Mouse (Mus musculus): ENCODE data around the gene Cubn. TPM values are rescaled to one million over a fixed set of nuclear protein-coding genes. Genes with fewer than 3 reads are reported as not detected.

Cubn gene
- total and polyA plus RNA-seq, 3 experiments: 0.03 TPM; not detected in 2

DNA sequence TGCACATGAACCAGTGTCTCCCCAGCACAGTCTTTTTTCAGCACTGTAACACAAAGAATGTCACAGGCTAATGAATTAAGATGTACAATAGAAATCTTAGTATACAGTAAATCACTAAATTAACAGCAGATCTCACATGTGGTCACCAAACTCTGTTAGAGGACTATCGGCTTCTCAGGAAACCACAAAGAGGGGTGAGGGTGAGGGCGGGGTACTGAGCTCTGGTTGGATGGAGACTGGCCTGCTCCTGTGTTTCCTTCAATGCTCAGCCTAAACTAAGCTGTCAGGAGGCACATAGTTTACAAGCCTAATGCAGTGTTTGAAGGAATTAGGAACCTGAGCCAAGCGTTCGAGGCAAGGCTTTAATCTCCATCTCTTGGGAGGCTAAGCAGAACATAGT is 228.5 kb downstream of the Cubn start:
- H3K27me3 ChIP-seq (ENCODE audit: control insufficient read depth in 1 of 2, insufficient read depth in 2 of 2, low read length in 2 of 2): no peaks in the 10 kb centered on the region
- peaks cover 4 to 7% of the 10 kb centered on the region in 2 experiments for H3K36me3 ChIP-seq (ENCODE audit: control insufficient read depth in 1 of 2, insufficient read depth in 2 of 2, low read length in 2 of 2)
- H3K27ac ChIP-seq (ENCODE audit: control insufficient read depth, low read depth, low read length): no peak overlapping the region

DNA sequence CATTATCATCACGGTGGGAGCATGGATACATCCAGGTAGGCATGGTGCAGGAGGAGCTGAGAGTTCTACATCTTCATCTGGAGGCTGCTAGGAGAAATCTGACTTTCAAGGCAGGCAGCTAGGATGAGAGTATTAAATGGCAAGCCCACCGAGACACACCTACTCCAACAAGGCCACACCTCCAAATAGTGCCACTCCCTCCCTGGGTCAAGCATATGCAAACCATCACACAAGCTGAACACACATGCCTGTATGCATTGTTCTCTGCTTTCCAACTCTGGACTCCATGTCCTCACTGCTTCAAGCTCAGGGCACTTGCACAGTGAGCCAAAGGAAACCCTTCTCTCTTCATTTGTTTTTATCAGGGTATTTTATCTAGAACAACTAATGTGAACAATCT is 233.0 kb downstream of the Cubn start:
- no peak for DNase-seq (ENCODE audit: low read depth, low spot score)
- H3K27me3 ChIP-seq (ENCODE audit: control insufficient read depth in 1 of 2, insufficient read depth in 2 of 2, low read length in 2 of 2): no peaks in the 10 kb centered on the region
- no peaks in the 10 kb centered on the region for H3K4me1 ChIP-seq (ENCODE audit: control insufficient read depth in 1 of 2, insufficient read depth in 2 of 2, low read length in 2 of 2)
- no peak overlapping the region for H3K27ac ChIP-seq (ENCODE audit: control insufficient read depth, low read depth, low read length)
- H3K4me3 ChIP-seq (ENCODE audit: control insufficient read depth in 1 of 2, insufficient read depth in 1 of 2, low read depth in 2 of 2, low read length in 2 of 2): no peak overlapping the region
- peaks cover 1% of the 10 kb centered on the region; the same call in 1 of the 2 replicates for H3K79me2 ChIP-seq (ENCODE audit: control insufficient read depth, insufficient read depth, low read length, poor library complexity)
- no peak overlapping the region for H3K9ac ChIP-seq (ENCODE audit: control insufficient read depth, low read depth, low read length, poor library complexity, severe bottlenecking)
- peaks cover 0 to 3% of the 10 kb centered on the region in 2 experiments; a peak in 2 of 4 replicates for H3K36me3 ChIP-seq (ENCODE audit: control insufficient read depth in 1 of 2, insufficient read depth in 2 of 2, low read length in 2 of 2)
- no peaks in the 10 kb centered on the region for H3K9me3 ChIP-seq (replicated peaks; ENCODE audit: insufficient read depth, low read length)
- no peak for TF ChIP-seq POLR2AphosphoS2 (IDR thresholded peaks at IDR 0.05; ENCODE audit: low read length)
- TF ChIP-seq ZNF384 (IDR thresholded peaks at IDR 0.05; ENCODE audit: low read depth, low read length): no peak
- no peak for TF ChIP-seq UBTF (IDR thresholded peaks at IDR 0.05; ENCODE audit: borderline replicate concordance, insufficient read depth, low read depth, low read length)
- no peak for TF ChIP-seq EP300 (IDR thresholded peaks at IDR 0.05; ENCODE audit: low read depth in 1 of 2, low read length in 2 of 2)
- no peak for TF ChIP-seq RCOR1 (IDR thresholded peaks at IDR 0.05; ENCODE audit: low read depth, low read length)
- no peak for TF ChIP-seq POLR2AphosphoS5 (IDR thresholded peaks at IDR 0.05; ENCODE audit: borderline replicate concordance, low read depth, low read length)
- no peak for TF ChIP-seq NELFE (IDR thresholded peaks at IDR 0.05; ENCODE audit: low read depth, low read length)
- no peak for TF ChIP-seq TBP (IDR thresholded peaks at IDR 0.05; ENCODE audit: low read depth, low read length)
- TF ChIP-seq MAZ (IDR thresholded peaks at IDR 0.05; ENCODE audit: low read depth, low read length): no peak
- TF ChIP-seq CTCF (IDR thresholded peaks at IDR 0.05 in 2 of 3, conservative IDR thresholded peaks at IDR 0.05 in 1 of 3; ENCODE audit: control insufficient read depth in 1 of 3, insufficient read depth in 1 of 3, low read depth in 2 of 3, low read length in 3 of 3, poor library complexity in 1 of 3, severe bottlenecking in 1 of 3): no peak
- TF ChIP-seq E2F4 (IDR thresholded peaks at IDR 0.05; ENCODE audit: borderline replicate concordance, low read depth, low read length): no peak
- TF ChIP-seq MAFK (IDR thresholded peaks at IDR 0.05; ENCODE audit: borderline replicate concordance, low read depth, low read length): no peak
- no peak for TF ChIP-seq ZMIZ1 (IDR thresholded peaks at IDR 0.05; ENCODE audit: low read depth, low read length)
- TF ChIP-seq ETS1 (IDR thresholded peaks at IDR 0.05; ENCODE audit: low read depth, low read length): no peak
- TF ChIP-seq JUND (IDR thresholded peaks at IDR 0.05; ENCODE audit: low read depth, low read length): no peak
- TF ChIP-seq CHD2 (IDR thresholded peaks at IDR 0.05; ENCODE audit: low read length): no peak
- TF ChIP-seq BHLHE40 (IDR thresholded peaks at IDR 0.05; ENCODE audit: borderline replicate concordance, low read depth, low read length): no peak
- TF ChIP-seq USF2 (IDR thresholded peaks at IDR 0.05; ENCODE audit: borderline replicate concordance in 1 of 2, insufficient read depth in 1 of 2, low read depth in 1 of 2, low read length in 2 of 2): no peak
- no peak for TF ChIP-seq MAX (IDR thresholded peaks at IDR 0.05; ENCODE audit: low read length)
- TF ChIP-seq TAL1 (IDR thresholded peaks at IDR 0.05; ENCODE audit: low read length): no peak

More for the DNA sequence above, 228.5 kb downstream of the Cubn start:
- DNase-seq (ENCODE audit: low read depth, low spot score): no peak
- no peaks in the 10 kb centered on the region for H3K9me3 ChIP-seq (replicated peaks; ENCODE audit: insufficient read depth, low read length)
- H3K9ac ChIP-seq (ENCODE audit: control insufficient read depth, low read depth, low read length, poor library complexity, severe bottlenecking): no peak overlapping the region
- H3K79me2 ChIP-seq (ENCODE audit: control insufficient read depth, insufficient read depth, low read length, poor library complexity): peaks cover 1% of the 10 kb centered on the region; the same call in 1 of the 2 replicates
- no peak overlapping the region for H3K4me3 ChIP-seq (ENCODE audit: control insufficient read depth in 1 of 2, insufficient read depth in 1 of 2, low read depth in 2 of 2, low read length in 2 of 2)
- no peak for TF ChIP-seq USF2 (IDR thresholded peaks at IDR 0.05; ENCODE audit: borderline replicate concordance in 1 of 2, insufficient read depth in 1 of 2, low read depth in 1 of 2, low read length in 2 of 2)
- no peak for TF ChIP-seq ZMIZ1 (IDR thresholded peaks at IDR 0.05; ENCODE audit: low read depth, low read length)
- no peak for TF ChIP-seq TBP (IDR thresholded peaks at IDR 0.05; ENCODE audit: low read depth, low read length)
- no peak for TF ChIP-seq GABPA (IDR thresholded peaks at IDR 0.05; ENCODE audit: low read depth, low read length)
- no peak for TF ChIP-seq CHD2 (IDR thresholded peaks at IDR 0.05; ENCODE audit: low read length)
- no peak for TF ChIP-seq SMC3 (IDR thresholded peaks at IDR 0.05; ENCODE audit: low read depth, low read length)
- no peak for TF ChIP-seq EP300 (IDR thresholded peaks at IDR 0.05; ENCODE audit: low read depth in 1 of 2, low read length in 2 of 2)
- TF ChIP-seq CTCF (IDR thresholded peaks at IDR 0.05 in 2 of 3, conservative IDR thresholded peaks at IDR 0.05 in 1 of 3; ENCODE audit: control insufficient read depth in 1 of 3, insufficient read depth in 1 of 3, low read depth in 2 of 3, low read length in 3 of 3, poor library complexity in 1 of 3, severe bottlenecking in 1 of 3): no peak
- peaks cover under 1 to 5% of the 10 kb centered on the region in 2 experiments; a peak in 2 of 4 replicates for H3K4me1 ChIP-seq (ENCODE audit: control insufficient read depth in 1 of 2, insufficient read depth in 2 of 2, low read length in 2 of 2)
